In genomic region chr5:121660059-121660896, GRCm38 (mm10) we compare ENCODE assay signal across 7 mouse cellular contexts. TPM values are rescaled to one million over a fixed set of nuclear protein-coding genes. Genes with fewer than 3 reads are reported as not detected.
DNase-seq lines count a peak whose midpoint lies in the region; ATAC-seq lines count a peak whose summit lies in the region.

TSS of gene Acad10 (minus strand) at chr5:121660514.
TSS of gene Brap (plus strand) at chr5:121660563.

- H3K4me2 ChIP-seq in intestine, embryonic 15.5 days (replicated peaks): peak within 1 kb of the TSS; percentile 83

- peak within 1 kb of the TSS; percentile 98 for H3K4me3 ChIP-seq in intestine, embryonic 15.5 days (replicated peaks)
- peak within 1 kb of the TSS; percentile 86 for H3K4me3 ChIP-seq in midbrain, embryonic 10.5 days

- H3K9ac ChIP-seq in intestine, embryonic 15.5 days: peak within 1 kb of the TSS; percentile 89

- H3K27ac ChIP-seq in intestine, embryonic 15.5 days: peak within 1 kb of the TSS; percentile 51; the same call in 1 of the 2 replicates
- H3K27ac ChIP-seq in midbrain, embryonic 10.5 days (replicated peaks): peak within 1 kb of the TSS; percentile 85

- DNase-seq in adrenal gland, adult 18-20 months (ENCODE audit: low spot score in 2 of 2): peak; percentile 96 to 97
- peak; percentile 96 for DNase-seq in embryo, embryonic 11 days
- DNase-seq in gastrocnemius, postnatal 36 days: peak; percentile 93 to 94
- DNase-seq in left cerebral cortex, postnatal 25 days (ENCODE audit: low spot score in 2 of 2): peak; percentile 95
- DNase-seq in midbrain, embryonic 10.5 days (ENCODE audit: low spot score): peak; percentile 96
- DNase-seq in right cerebral cortex, postnatal 4 days: peak; percentile 93

- no peaks in the 10 kb centered on the region for H3K9me3 ChIP-seq in intestine, embryonic 15.5 days
- no peaks in the 10 kb centered on the region for H3K9me3 ChIP-seq in midbrain, embryonic 10.5 days (replicated peaks)

- H3K4me1 ChIP-seq in intestine, embryonic 15.5 days (replicated peaks): peaks cover 9% of the 10 kb centered on the region
- peaks cover 25% of the 10 kb centered on the region for H3K4me1 ChIP-seq in midbrain, embryonic 10.5 days

- peak; percentile 96 for ATAC-seq in intestine, embryonic 15.5 days

- peaks cover 3% of the 10 kb centered on the region for H3K36me3 ChIP-seq in intestine, embryonic 15.5 days
- peaks cover 31% of the 10 kb centered on the region for H3K36me3 ChIP-seq in midbrain, embryonic 10.5 days

- WGBS in intestine, embryonic 15.5 days: under 1% methylated on average over 84 of the region's 85 CpGs
- WGBS in midbrain, embryonic 10.5 days: 2% methylated on average over 84 of the region's 85 CpGs

- no peaks in the 10 kb centered on the region for H3K27me3 ChIP-seq in intestine, embryonic 15.5 days (replicated peaks)
- H3K27me3 ChIP-seq in midbrain, embryonic 10.5 days (ENCODE audit: low read depth, poor library complexity, severe bottlenecking): no peaks in the 10 kb centered on the region

- intact Hi-C loops in gastrocnemius, postnatal 36 days (cut with DNase I): no loop called here
- intact Hi-C loops in left cerebral cortex, postnatal 25 days (cut with DNase I): loop anchor here (5.0 kb wide), 1 partner anchor 52 kb away; the partner anchor contains the start of gene Atxn2

RNA-seq across cellular contexts. Expression of gene Acad10, which starts in this region (rescaled TPM):
- 10 to 100 TPM; 25.2 to 29.4 TPM for total RNA-seq in adrenal gland, adult 18-20 months (2021)
- total RNA-seq in gastrocnemius, postnatal 36 days (2021): 10 to 100 TPM in 1 of 2 experiments, 1 to 10 TPM in 1; 9.7 to 10.2 TPM
- polyA plus RNA-seq in intestine, embryonic 15.5 days (2015; fragmentation: Nextera tagmentation; extraction: Ambion mirVana): 4.6 and 6.9 TPM in 2 replicates
- 1 to 10 TPM; 3.0 to 4.1 TPM for total RNA-seq in left cerebral cortex, postnatal 25 days (2021)
- polyA plus RNA-seq in midbrain, embryonic 10.5 days (2016; fragmentation: Nextera tagmentation; extraction: Ambion mirVana): 3.7 and 3.9 TPM in 2 replicates

RNA-seq across cellular contexts. Expression of gene Brap, which starts in this region (rescaled TPM):
- 10 to 100 TPM; 53.5 to 58.7 TPM for total RNA-seq in adrenal gland, adult 18-20 months (2021)
- 10 to 100 TPM; 30.0 to 31.7 TPM for total RNA-seq in gastrocnemius, postnatal 36 days (2021)
- 31.7 and 34.0 TPM in 2 replicates for polyA plus RNA-seq in intestine, embryonic 15.5 days (2015; fragmentation: Nextera tagmentation; extraction: Ambion mirVana)
- 10 to 100 TPM; 65.3 to 65.5 TPM for total RNA-seq in left cerebral cortex, postnatal 25 days (2021)
- polyA plus RNA-seq in midbrain, embryonic 10.5 days (2016; fragmentation: Nextera tagmentation; extraction: Ambion mirVana): 40.4 and 44.8 TPM in 2 replicates

Comparison
In these comparisons a context has a peak if more than half of its experiments do, and no peak if none do; other contexts are left out.
1. Peak in every context shown above with its lines: DNase-seq, ATAC-seq, H3K4me3 ChIP-seq and H3K27ac ChIP-seq.